Mouse (Mus musculus) heart, postnatal 4 days (tissue): ENCODE data around the gene Zg16. TPM values are rescaled to one million over a fixed set of nuclear protein-coding genes. Genes with fewer than 3 reads are reported as not detected.

Source experiments
- DNase-seq: peaks from one replicate; pipeline ENCODE4 v3.0.0; 2021
- total RNA-seq, 2 experiments: library from RNA; stranded (reverse); gene quantifications; 2 replicates each; pipeline ENCODE4 v1.2.3; 2021

Zg16 gene
- total RNA-seq, 2 experiments from 2014 or later = not detected

- no peak for DNase-seq
Observed at GRCm38 (mm10) chr7:127066317-127066716, 20.8 kb downstream of the Zg16 start.

GRCm38 (mm10) chr7:127065538-127065937 lies 21.6 kb downstream of the Zg16 start:
- DNase-seq = no peak

- DNase-seq = no peak
Observed at GRCm38 (mm10) chr7:127055026-127055585, 32.0 kb downstream of the Zg16 start.

- peak; percentile 95 for DNase-seq
Observed at GRCm38 (mm10) chr7:127041851-127042672, 45.1 kb downstream of the Zg16 start, which contains the start of gene Kif22. Gene Kif22, minus strand, starts transcription at chr7:127042471.

GRCm38 (mm10) chr7:127031244-127031643 lies 55.9 kb downstream of the Zg16 start:
- no peak for DNase-seq

- no peak for DNase-seq
Observed at GRCm38 (mm10) chr7:127030172-127030571, 57.0 kb downstream of the Zg16 start.

- DNase-seq = no peak
Observed at GRCm38 (mm10) chr7:127027885-127028284, 59.2 kb downstream of the Zg16 start.

- peak; percentile 99 for DNase-seq
Observed at GRCm38 (mm10) chr7:127026984-127027726, 60.0 kb downstream of the Zg16 start, which contains the start of gene Maz. Gene Maz, minus strand, starts transcription at chr7:127027037.

- DNase-seq = no peak
Observed at GRCm38 (mm10) chr7:127026616-127026983, 60.5 kb downstream of the Zg16 start.

GRCm38 (mm10) chr7:127026161-127026600 lies 60.9 kb downstream of the Zg16 start:
- DNase-seq = peak; percentile 76

- peak; percentile 61 for DNase-seq
Observed at GRCm38 (mm10) chr7:127025556-127026160, 61.5 kb downstream of the Zg16 start.

- DNase-seq = peak; percentile 84
Observed at GRCm38 (mm10) chr7:127024755-127025555, 62.2 kb downstream of the Zg16 start.

- peak; percentile 12 for DNase-seq
Observed at GRCm38 (mm10) chr7:127023896-127024690, 63.0 kb downstream of the Zg16 start.

GRCm38 (mm10) chr7:127023272-127023691 lies 63.8 kb downstream of the Zg16 start:
- peak; percentile 7 for DNase-seq

- DNase-seq = no peak
Observed at GRCm38 (mm10) chr7:127022528-127023271, 64.4 kb downstream of the Zg16 start.

- no peak for DNase-seq
Observed at GRCm38 (mm10) chr7:127021563-127022527, 65.3 kb downstream of the Zg16 start.

GRCm38 (mm10) chr7:127020901-127021562 lies 66.1 kb downstream of the Zg16 start, which contains the start of the genes Gm42742 and Prrt2:
Gene Gm42742, minus strand, starts transcription at chr7:127021097.
Gene Prrt2, minus strand, starts transcription at chr7:127021211.
- peak; percentile 61 for DNase-seq

- no peak for DNase-seq
Observed at GRCm38 (mm10) chr7:127020491-127020890, 66.6 kb downstream of the Zg16 start.
